Mouse (Mus musculus) liver, adult 2 months (tissue): ENCODE measurements around the gene Rwdd2a.

Source experiments
- CTCF ChIP-seq: fragments of 200-500 bp; IDR thresholded peaks from 2 replicates; pipeline ENCODE4 v1.5.1; 2011; ENCODE audit warnings: low read depth, low read length, control low read depth
- POLR2A ChIP-seq: fragments of 200-500 bp; IDR thresholded peaks from 2 replicates; pipeline ENCODE4 v1.6.1; 2011; ENCODE audit warnings: low read length, control low read depth; ENCODE audit not compliant: insufficient read depth; ENCODE audit errors: extremely low read depth

DNA sequence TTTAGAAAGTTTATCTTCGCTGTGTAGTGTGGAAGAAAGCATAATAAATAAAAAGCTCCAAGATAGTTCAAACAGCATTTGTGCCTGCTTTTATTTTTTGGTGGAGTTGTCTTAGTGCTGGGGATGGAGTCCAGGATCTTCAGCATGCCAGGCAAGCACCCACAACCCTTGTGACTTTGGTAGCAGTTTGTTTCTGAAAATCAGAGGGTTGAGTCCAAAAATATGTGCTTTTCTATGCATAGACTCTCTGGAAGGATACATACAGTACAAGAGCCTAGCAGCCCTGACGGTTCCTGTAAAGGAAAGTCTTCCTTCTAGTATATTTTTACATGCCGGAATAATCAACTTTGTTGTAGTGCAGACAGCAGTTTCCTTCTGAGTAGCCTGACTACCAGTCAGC is 21.1 kb upstream of the Rwdd2a start:
- no peak for TF ChIP-seq CTCF
- no peak for TF ChIP-seq POLR2A
